Mouse (Mus musculus): ENCODE results near the gene Tnfaip8l1.

Gene Tnfaip8l1

GRCm38 (mm10) chr17:56139355-56139754, 22.9 kb upstream of the Tnfaip8l1 start:
- DNase-seq (ENCODE audit: low spot score in 2 of 2): no peak

- DNase-seq (ENCODE audit: low spot score in 2 of 2): peak; percentile 68 to 71
Observed at GRCm38 (mm10) chr17:56139858-56140595, 22.2 kb upstream of the Tnfaip8l1 start, which contains the start of gene Sema6b. TSS of gene Sema6b (minus strand) at chr17:56140343.

GRCm38 (mm10) chr17:56141702-56142605, 20.3 kb upstream of the Tnfaip8l1 start:
- DNase-seq (ENCODE audit: low spot score in 2 of 2): no peak

GRCm38 (mm10) chr17:56144546-56144945, 17.7 kb upstream of the Tnfaip8l1 start:
- DNase-seq (ENCODE audit: low spot score in 2 of 2): no peak

- DNase-seq (ENCODE audit: low spot score in 2 of 2): no peak
Observed at GRCm38 (mm10) chr17:56146131-56146530, 16.1 kb upstream of the Tnfaip8l1 start.

GRCm38 (mm10) chr17:56147420-56147819, 14.9 kb upstream of the Tnfaip8l1 start:
- no peak for DNase-seq (ENCODE audit: low spot score in 2 of 2)

- no peak for DNase-seq (ENCODE audit: low spot score in 2 of 2)
Observed at GRCm38 (mm10) chr17:56148280-56148679, 14.0 kb upstream of the Tnfaip8l1 start.

GRCm38 (mm10) chr17:56148790-56149618, 13.3 kb upstream of the Tnfaip8l1 start:
- DNase-seq (ENCODE audit: low spot score in 2 of 2): no peak

GRCm38 (mm10) chr17:56149897-56150296, 12.4 kb upstream of the Tnfaip8l1 start:
- no peak for DNase-seq (ENCODE audit: low spot score in 2 of 2)

- no peak for DNase-seq (ENCODE audit: low spot score in 2 of 2)
Observed at GRCm38 (mm10) chr17:56153643-56154042, 8.6 kb upstream of the Tnfaip8l1 start.

GRCm38 (mm10) chr17:56159729-56160128, 2.5 kb upstream of the Tnfaip8l1 start:
- no peak for DNase-seq (ENCODE audit: low spot score in 2 of 2)

GRCm38 (mm10) chr17:56163523-56164102, 1.3 kb downstream of the Tnfaip8l1 start:
- no peak for DNase-seq (ENCODE audit: low spot score in 2 of 2)

- DNase-seq (ENCODE audit: low spot score in 2 of 2): no peak
Observed at GRCm38 (mm10) chr17:56164510-56164909, 2.2 kb downstream of the Tnfaip8l1 start.

- no peak for DNase-seq (ENCODE audit: low spot score in 2 of 2)
Observed at GRCm38 (mm10) chr17:56165671-56166070, 3.4 kb downstream of the Tnfaip8l1 start.

GRCm38 (mm10) chr17:56169830-56170229, 7.6 kb downstream of the Tnfaip8l1 start:
- DNase-seq (ENCODE audit: low spot score in 2 of 2): no peak

GRCm38 (mm10) chr17:56170636-56171035, 8.4 kb downstream of the Tnfaip8l1 start:
- no peak for DNase-seq (ENCODE audit: low spot score in 2 of 2)

- no peak for DNase-seq (ENCODE audit: low spot score in 2 of 2)
Observed at GRCm38 (mm10) chr17:56171456-56171855, 9.2 kb downstream of the Tnfaip8l1 start.

GRCm38 (mm10) chr17:56171881-56172280, 9.6 kb downstream of the Tnfaip8l1 start:
- no peak for DNase-seq (ENCODE audit: low spot score in 2 of 2)

- DNase-seq (ENCODE audit: low spot score in 2 of 2): no peak
Observed at GRCm38 (mm10) chr17:56173401-56174046, 11.2 kb downstream of the Tnfaip8l1 start.

GRCm38 (mm10) chr17:56175416-56175815, 13.1 kb downstream of the Tnfaip8l1 start:
- no peak for DNase-seq (ENCODE audit: low spot score in 2 of 2)
